Mouse (Mus musculus) testis, adult 2 months (tissue): ENCODE measurements at regions not wholly inside any gene's neighbourhood (a gene's known extent, or its start where the extent isn't known, plus 50 kb on each side); places are given as distances from the start of the nearest gene placed in this dataset.

Experiments
- CTCF ChIP-seq: fragments of 200-500 bp; IDR thresholded peaks from 2 replicates; pipeline ENCODE4 v1.5.1; 2012; ENCODE audit warnings: low read depth, mild to moderate bottlenecking, inconsistent platforms, low read length, moderate library complexity; ENCODE audit not compliant: control insufficient read depth, insufficient read depth, insufficient replicate concordance
- POLR2A ChIP-seq: fragments of 200-500 bp; IDR thresholded peaks from 2 replicates; pipeline ENCODE4 v1.6.1; 2012; ENCODE audit warnings: low read depth, mild to moderate bottlenecking, inconsistent platforms, low read length, moderate library complexity; ENCODE audit not compliant: control insufficient read depth

DNA sequence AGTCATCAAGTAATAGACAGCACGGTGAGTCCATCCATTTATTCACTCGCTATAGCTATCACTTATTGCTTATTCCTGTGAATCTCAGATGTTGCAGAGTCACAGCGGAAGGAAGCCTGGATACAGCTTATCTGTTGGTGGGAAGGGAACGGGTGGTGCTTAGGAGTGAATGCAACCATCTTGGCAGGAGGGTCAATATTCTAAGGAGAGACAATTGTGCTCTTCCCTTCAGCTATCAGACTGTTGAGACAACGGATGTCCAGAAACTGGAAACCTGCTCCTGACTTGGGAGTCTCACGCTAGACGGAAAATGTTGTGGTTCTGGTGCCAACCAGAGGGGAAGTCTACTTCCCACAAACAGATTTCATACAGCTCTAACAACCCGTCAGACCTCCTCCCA is 103.7 kb upstream of the Kit start:
- no peak for TF ChIP-seq POLR2A
- no peak for TF ChIP-seq CTCF
